ENCODE assay signal across 8 mouse cellular contexts in genomic region chr2:174076433-174076824, GRCm38 (mm10). TPM values are rescaled to one million over a fixed set of nuclear protein-coding genes. Genes with fewer than 3 reads are reported as not detected.
DNase-seq lines count a peak whose midpoint lies in the region; ATAC-seq lines count a peak whose summit lies in the region.

No protein-coding gene starts in this region.

- peak; percentile 92 for DNase-seq in heart, adult 11 months
- DNase-seq in heart, adult 9 months (ENCODE audit: low spot score in 2 of 2): no peak
- peak; percentile 42 for DNase-seq in right cerebral cortex, postnatal 14 days
- DNase-seq in right cerebral cortex, adult 2 months (ENCODE audit: low spot score in 2 of 2): no peak
- DNase-seq in midbrain, embryonic 11.5 days (ENCODE audit: low spot score, missing footprints): no peak
- no peak for DNase-seq in thymus, postnatal 25 days
- no peak for DNase-seq in adrenal gland, postnatal 10 days

- peak; percentile 78 for ATAC-seq in hindbrain, embryonic 13.5 days (ENCODE audit: low FRiP score)
- ATAC-seq in midbrain, embryonic 11.5 days (ENCODE audit: low FRiP score): peak; percentile 66; the same call in 1 of the 2 replicates

- peak overlapping the region; percentile 93 for H3K4me2 ChIP-seq in hindbrain, embryonic 13.5 days
- peak overlapping the region; percentile 75 for H3K4me2 ChIP-seq in midbrain, embryonic 11.5 days

- no peaks in the 10 kb centered on the region for H3K27me3 ChIP-seq in hindbrain, embryonic 13.5 days
- no peaks in the 10 kb centered on the region for H3K27me3 ChIP-seq in midbrain, embryonic 11.5 days (ENCODE audit: control insufficient read depth, insufficient read depth, low read length)

- peak overlapping the region; percentile 90 for H3K27ac ChIP-seq in hindbrain, embryonic 13.5 days
- H3K27ac ChIP-seq in midbrain, embryonic 11.5 days (ENCODE audit: low read depth, low read length): peak overlapping the region; percentile 79

- no peaks in the 10 kb centered on the region for H3K36me3 ChIP-seq in hindbrain, embryonic 13.5 days
- H3K36me3 ChIP-seq in midbrain, embryonic 11.5 days (ENCODE audit: control insufficient read depth, insufficient read depth, low read length): no peaks in the 10 kb centered on the region

- WGBS in hindbrain, embryonic 13.5 days: under 1% methylated on average over 22 of the region's 22 CpGs
- WGBS in midbrain, embryonic 11.5 days: 0% methylated on average over 22 of the region's 22 CpGs

- peak overlapping the region; percentile 74 for H3K4me3 ChIP-seq in hindbrain, embryonic 13.5 days
- peak overlapping the region; percentile 54 for H3K4me3 ChIP-seq in midbrain, embryonic 11.5 days (ENCODE audit: low read depth, low read length)

- H3K9ac ChIP-seq in hindbrain, embryonic 13.5 days: peak overlapping the region; percentile 78
- H3K9ac ChIP-seq in midbrain, embryonic 11.5 days (ENCODE audit: low read length): peak overlapping the region; percentile 72

- no peaks in the 10 kb centered on the region for H3K9me3 ChIP-seq in hindbrain, embryonic 13.5 days
- H3K9me3 ChIP-seq in midbrain, embryonic 11.5 days (ENCODE audit: control insufficient read depth, low read length): no peaks in the 10 kb centered on the region

- H3K4me1 ChIP-seq in hindbrain, embryonic 13.5 days (replicated peaks): peaks cover 61% of the 10 kb centered on the region
- H3K4me1 ChIP-seq in midbrain, embryonic 11.5 days (ENCODE audit: control insufficient read depth, insufficient read depth, low read length): peaks cover 22% of the 10 kb centered on the region

RNA-seq across cellular contexts. Expression of gene Stx16, which starts 0.3 kb away (rescaled TPM):
- polyA plus RNA-seq in hindbrain, embryonic 13.5 days (2015; fragmentation: Nextera tagmentation; extraction: Ambion mirVana): 9.6 and 11.9 TPM in 2 replicates
- 8.1 and 9.3 TPM in 2 replicates for polyA plus RNA-seq in midbrain, embryonic 11.5 days (2014; fragmentation: Nextera tagmentation; extraction: Ambion mirVana)
- total RNA-seq in adrenal gland, postnatal 10 days (2021): 10 to 100 TPM; 30.9 to 37.5 TPM

RNA-seq across cellular contexts. Expression of gene Npepl1, which starts 33.7 kb away (rescaled TPM):
- 15.0 and 15.5 TPM in 2 replicates for polyA plus RNA-seq in hindbrain, embryonic 13.5 days (2015; fragmentation: Nextera tagmentation; extraction: Ambion mirVana)
- 30.5 and 34.0 TPM in 2 replicates for polyA plus RNA-seq in midbrain, embryonic 11.5 days (2014; fragmentation: Nextera tagmentation; extraction: Ambion mirVana)
- total RNA-seq in adrenal gland, postnatal 10 days (2021): 10 to 100 TPM; 67.9 to 82.2 TPM

Comparison
In these comparisons a context has a peak if more than half of its experiments do, and no peak if none do; other contexts are left out.
1. DNase-seq: peak in heart, adult 11 months (single experiment) and right cerebral cortex, postnatal 14 days (single experiment); none in heart, adult 9 months (0 of 2), right cerebral cortex, adult 2 months (0 of 2), midbrain, embryonic 11.5 days (single experiment), thymus, postnatal 25 days (single experiment) and adrenal gland, postnatal 10 days (single experiment).